Mouse (Mus musculus): Measurements from ENCODE around the gene Gtf3a. TPM values are rescaled to one million over a fixed set of nuclear protein-coding genes. Genes with fewer than 3 reads are reported as not detected.
A peak's percentile ranks its signal among the peaks of the same experiment; 100 is the strongest.

Gtf3a gene
- polyA plus RNA-seq, 1 experiment from 2014 or later, result 125 TPM

DNA sequence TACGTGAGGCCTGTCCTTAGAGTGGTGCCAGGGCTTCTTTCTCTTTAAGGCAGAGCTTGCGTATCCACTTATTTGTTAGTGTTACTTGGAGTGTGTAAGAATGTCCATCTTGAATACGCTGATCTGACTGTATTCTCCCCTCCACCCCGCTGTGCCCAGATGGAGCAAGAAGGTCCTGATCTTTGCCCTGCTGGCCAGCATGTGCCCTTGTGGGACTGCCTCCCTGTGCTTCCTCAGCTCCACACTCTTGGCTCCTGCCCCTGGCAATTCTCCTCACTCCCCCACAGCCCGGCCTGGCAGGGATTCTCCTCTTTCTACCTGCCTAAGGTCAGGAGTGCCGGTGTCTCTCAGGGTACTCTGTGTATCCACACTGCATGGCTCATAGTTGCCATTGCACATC is 32.9 kb downstream of the Gtf3a start:
- ATAC-seq (replicated peaks; ENCODE audit: low FRiP score), result no peak
- WGBS, result 78% methylated on average over 6 of the region's 6 CpGs
- Histone ChIP-seq H3K4me2 (ENCODE audit: low read depth, low read length, severe bottlenecking) (no peak overlapping the region), H3K4me3 (ENCODE audit: low read depth, low read length) (no peak overlapping the region), H3K27me3 (ENCODE audit: control insufficient read depth, insufficient read depth, low read length) (peaks cover 3% of the 10 kb centered on the region), H3K4me1 (replicated peaks; ENCODE audit: control insufficient read depth, insufficient read depth, low read length) (no peaks in the 10 kb centered on the region; the same call in 1 of the 2 replicates), H3K36me3 (ENCODE audit: control insufficient read depth, insufficient read depth, low read length) (no peaks in the 10 kb centered on the region), H3K27ac (ENCODE audit: low read depth, low read length) (no peak overlapping the region), H3K9ac (ENCODE audit: low read length) (no peak overlapping the region), H3K9me3 (ENCODE audit: control insufficient read depth, low read length) (no peaks in the 10 kb centered on the region)
- DNase-seq (ENCODE audit: low spot score), result no peak

DNA sequence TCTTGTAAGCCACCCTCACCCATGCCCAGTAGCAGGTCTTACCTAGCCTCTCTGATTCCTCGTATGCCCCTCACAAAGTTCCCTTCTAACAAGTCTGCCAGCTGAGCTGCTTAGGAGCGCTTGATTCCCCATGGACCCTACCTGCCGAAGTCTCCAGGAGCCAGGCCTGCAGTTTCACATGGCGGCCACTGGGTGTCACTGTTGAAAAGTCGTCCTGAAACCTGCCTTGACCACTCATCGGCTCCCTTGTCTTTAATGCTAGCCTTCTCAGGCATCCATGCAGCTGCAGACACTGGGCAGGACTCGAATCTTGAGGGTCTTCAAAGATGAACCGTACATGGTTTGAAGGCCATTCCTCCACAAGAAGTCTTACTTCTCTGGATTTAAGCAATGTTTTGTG is 34.8 kb downstream of the Gtf3a start:
- Histone ChIP-seq H3K4me3 (ENCODE audit: low read depth, low read length) (no peak overlapping the region), H3K27me3 (ENCODE audit: control insufficient read depth, insufficient read depth, low read length) (peaks cover 3% of the 10 kb centered on the region), H3K4me2 (ENCODE audit: low read depth, low read length, severe bottlenecking) (no peak overlapping the region), H3K36me3 (ENCODE audit: control insufficient read depth, insufficient read depth, low read length) (no peaks in the 10 kb centered on the region), H3K27ac (ENCODE audit: low read depth, low read length) (no peak overlapping the region), H3K9ac (ENCODE audit: low read length) (no peak overlapping the region), H3K4me1 (replicated peaks; ENCODE audit: control insufficient read depth, insufficient read depth, low read length) (no peaks in the 10 kb centered on the region; the same call in 1 of the 2 replicates), H3K9me3 (ENCODE audit: control insufficient read depth, low read length) (no peaks in the 10 kb centered on the region)
- WGBS, result 10% methylated on average over 8 of the region's 8 CpGs
- DNase-seq (ENCODE audit: low spot score) (peak; percentile 83), ATAC-seq (replicated peaks; ENCODE audit: low FRiP score) (0 out of 2 replicates have a peak, but pooled peaks have one; percentile 19)

- H3K27me3 ChIP-seq (ENCODE audit: control insufficient read depth, insufficient read depth, low read length), result peaks cover 3% of the 10 kb centered on the region
- H3K9ac ChIP-seq (ENCODE audit: low read length), result no peak overlapping the region
- H3K9me3 ChIP-seq (ENCODE audit: control insufficient read depth, low read length), result no peaks in the 10 kb centered on the region
- H3K4me1 ChIP-seq (replicated peaks; ENCODE audit: control insufficient read depth, insufficient read depth, low read length), result no peaks in the 10 kb centered on the region; the same call in 1 of the 2 replicates
- no peak overlapping the region; the same call in 1 of the 2 replicates for H3K4me2 ChIP-seq (ENCODE audit: low read depth, low read length, severe bottlenecking)
- no peak overlapping the region for H3K4me3 ChIP-seq (ENCODE audit: low read depth, low read length)
- H3K36me3 ChIP-seq (ENCODE audit: control insufficient read depth, insufficient read depth, low read length), result no peaks in the 10 kb centered on the region
- WGBS, result 55% methylated on average over 21 of the region's 21 CpGs
- ATAC-seq (replicated peaks; ENCODE audit: low FRiP score) (peak; percentile 34; the same call in 1 of the 2 replicates), DNase-seq (ENCODE audit: low spot score) (no peak)
- H3K27ac ChIP-seq (ENCODE audit: low read depth, low read length), result no peak overlapping the region
Observed at GRCm38 (mm10) chr5:146985725-146986433, 37.4 kb downstream of the Gtf3a start.

GRCm38 (mm10) chr5:146987588-146987987 is 39.1 kb downstream of the Gtf3a start:
- WGBS, result 92% methylated on average over 10 of the region's 10 CpGs
- no peak for ATAC-seq (replicated peaks; ENCODE audit: low FRiP score)
- Histone ChIP-seq H3K9ac (ENCODE audit: low read length) (no peak overlapping the region), H3K27ac (ENCODE audit: low read depth, low read length) (no peak overlapping the region), H3K36me3 (ENCODE audit: control insufficient read depth, insufficient read depth, low read length) (no peaks in the 10 kb centered on the region), H3K27me3 (ENCODE audit: control insufficient read depth, insufficient read depth, low read length) (peaks cover 3% of the 10 kb centered on the region), H3K9me3 (ENCODE audit: control insufficient read depth, low read length) (no peaks in the 10 kb centered on the region), H3K4me1 (replicated peaks; ENCODE audit: control insufficient read depth, insufficient read depth, low read length) (no peaks in the 10 kb centered on the region; the same call in 1 of the 2 replicates), H3K4me3 (ENCODE audit: low read depth, low read length) (no peak overlapping the region), H3K4me2 (ENCODE audit: low read depth, low read length, severe bottlenecking) (no peak overlapping the region)
- DNase-seq (ENCODE audit: low spot score), result no peak

DNA sequence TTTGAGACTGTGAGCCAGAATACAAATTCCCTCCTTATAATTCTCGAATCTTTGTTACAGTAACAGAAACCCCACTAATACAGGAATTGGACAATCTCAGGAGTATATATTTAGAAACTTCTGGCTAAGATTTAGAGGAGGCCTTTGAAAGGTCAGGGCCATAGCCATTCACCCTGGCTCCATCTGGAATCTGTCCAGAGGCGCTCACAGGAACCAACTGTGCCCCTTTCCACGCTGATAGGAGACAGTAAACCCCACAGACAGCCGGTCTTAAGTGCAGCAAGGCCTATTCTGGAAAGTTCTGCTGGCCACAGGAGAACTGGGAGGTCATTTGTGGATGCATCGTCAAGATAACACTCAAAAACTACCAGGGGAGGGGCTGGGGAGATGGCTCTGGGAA is 40.6 kb downstream of the Gtf3a start:
- no peak overlapping the region for H3K4me2 ChIP-seq (ENCODE audit: low read depth, low read length, severe bottlenecking)
- no peak for ATAC-seq (replicated peaks; ENCODE audit: low FRiP score)

GRCm38 (mm10) chr5:146993509-146993908 is 45.1 kb downstream of the Gtf3a start:
- no peak for DNase-seq (ENCODE audit: low spot score)
- no peak overlapping the region for H3K27ac ChIP-seq (ENCODE audit: low read depth, low read length)
- no peak overlapping the region for H3K9ac ChIP-seq (ENCODE audit: low read length)
- H3K4me3 ChIP-seq (ENCODE audit: low read depth, low read length), result no peak overlapping the region
- no peaks in the 10 kb centered on the region; the same call in 1 of the 2 replicates for H3K27me3 ChIP-seq (ENCODE audit: control insufficient read depth, insufficient read depth, low read length)
- H3K4me2 ChIP-seq (ENCODE audit: low read depth, low read length, severe bottlenecking), result no peak overlapping the region
- WGBS, result 80% methylated on average over 8 of the region's 8 CpGs
- no peak for ATAC-seq (replicated peaks; ENCODE audit: low FRiP score)
- no peaks in the 10 kb centered on the region for H3K36me3 ChIP-seq (ENCODE audit: control insufficient read depth, insufficient read depth, low read length)
- no peaks in the 10 kb centered on the region for H3K9me3 ChIP-seq (ENCODE audit: control insufficient read depth, low read length)
- H3K4me1 ChIP-seq (replicated peaks; ENCODE audit: control insufficient read depth, insufficient read depth, low read length), result no peaks in the 10 kb centered on the region

More for the DNA sequence above, 40.6 kb downstream of the Gtf3a start:
- no peak for DNase-seq (ENCODE audit: low spot score)
- H3K27ac ChIP-seq (ENCODE audit: low read depth, low read length), result no peak overlapping the region
- H3K9ac ChIP-seq (ENCODE audit: low read length), result no peak overlapping the region
- no peak overlapping the region for H3K4me3 ChIP-seq (ENCODE audit: low read depth, low read length)
- no peaks in the 10 kb centered on the region; the same call in 1 of the 2 replicates for H3K4me1 ChIP-seq (replicated peaks; ENCODE audit: control insufficient read depth, insufficient read depth, low read length)
- 88% methylated on average over 5 of the region's 5 CpGs for WGBS
- peaks cover 3% of the 10 kb centered on the region for H3K27me3 ChIP-seq (ENCODE audit: control insufficient read depth, insufficient read depth, low read length)
- no peaks in the 10 kb centered on the region for H3K9me3 ChIP-seq (ENCODE audit: control insufficient read depth, low read length)
- H3K36me3 ChIP-seq (ENCODE audit: control insufficient read depth, insufficient read depth, low read length), result no peaks in the 10 kb centered on the region

GRCm38 (mm10) chr5:146994973-146995372 is 46.5 kb downstream of the Gtf3a start:
- 82% methylated on average over 6 of the region's 6 CpGs for WGBS
- no peaks in the 10 kb centered on the region for H3K36me3 ChIP-seq (ENCODE audit: control insufficient read depth, insufficient read depth, low read length)

GRCm38 (mm10) chr5:146996812-146997211 is 48.4 kb downstream of the Gtf3a start:
- Histone ChIP-seq H3K36me3 (ENCODE audit: control insufficient read depth, insufficient read depth, low read length) (no peaks in the 10 kb centered on the region), H3K4me1 (replicated peaks; ENCODE audit: control insufficient read depth, insufficient read depth, low read length) (no peaks in the 10 kb centered on the region), H3K9me3 (ENCODE audit: control insufficient read depth, low read length) (no peaks in the 10 kb centered on the region), H3K27me3 (ENCODE audit: control insufficient read depth, insufficient read depth, low read length) (no peaks in the 10 kb centered on the region), H3K9ac (ENCODE audit: low read length) (no peak overlapping the region), H3K27ac (ENCODE audit: low read depth, low read length) (no peak overlapping the region), H3K4me2 (ENCODE audit: low read depth, low read length, severe bottlenecking) (no peak overlapping the region), H3K4me3 (ENCODE audit: low read depth, low read length) (no peak overlapping the region)
- no peak for DNase-seq (ENCODE audit: low spot score)
- no peak for ATAC-seq (replicated peaks; ENCODE audit: low FRiP score)
- 88% methylated on average over 7 of the region's 7 CpGs for WGBS

More at GRCm38 (mm10) chr5:146994973-146995372, 46.5 kb downstream of the Gtf3a start:
- Histone ChIP-seq H3K9ac (ENCODE audit: low read length) (no peak overlapping the region), H3K9me3 (ENCODE audit: control insufficient read depth, low read length) (no peaks in the 10 kb centered on the region), H3K27me3 (ENCODE audit: control insufficient read depth, insufficient read depth, low read length) (no peaks in the 10 kb centered on the region), H3K27ac (ENCODE audit: low read depth, low read length) (no peak overlapping the region), H3K4me3 (ENCODE audit: low read depth, low read length) (no peak overlapping the region), H3K4me1 (replicated peaks; ENCODE audit: control insufficient read depth, insufficient read depth, low read length) (no peaks in the 10 kb centered on the region), H3K4me2 (ENCODE audit: low read depth, low read length, severe bottlenecking) (no peak overlapping the region)
- DNase-seq (ENCODE audit: low spot score), result no peak
- ATAC-seq (replicated peaks; ENCODE audit: low FRiP score), result no peak

DNA sequence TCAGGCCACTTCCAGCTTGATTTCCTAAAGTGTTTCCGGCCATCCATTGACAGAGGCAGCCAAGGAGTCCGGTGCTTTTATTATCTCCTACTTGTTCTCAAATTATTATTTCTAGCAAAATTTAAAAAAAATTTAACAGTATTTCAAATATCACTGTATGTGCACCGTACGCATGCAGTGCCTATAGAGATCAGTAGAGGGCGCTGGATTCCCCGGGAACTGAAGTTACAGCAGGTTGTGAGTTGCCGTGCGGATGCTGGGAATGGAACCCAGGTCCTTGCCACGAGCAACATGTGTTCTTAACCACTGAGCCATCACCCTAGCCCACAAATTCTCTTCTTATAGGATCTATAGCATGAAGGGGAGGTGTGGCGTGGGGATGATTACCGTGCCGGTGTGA is 50.3 kb downstream of the Gtf3a start:
- 94% methylated on average over 12 of the region's 12 CpGs for WGBS
- Histone ChIP-seq H3K9me3 (ENCODE audit: control insufficient read depth, low read length) (no peaks in the 10 kb centered on the region; the same call in 1 of the 2 replicates), H3K4me3 (ENCODE audit: low read depth, low read length) (no peak overlapping the region), H3K27me3 (ENCODE audit: control insufficient read depth, insufficient read depth, low read length) (no peaks in the 10 kb centered on the region), H3K4me1 (replicated peaks; ENCODE audit: control insufficient read depth, insufficient read depth, low read length) (no peaks in the 10 kb centered on the region), H3K27ac (ENCODE audit: low read depth, low read length) (no peak overlapping the region), H3K4me2 (ENCODE audit: low read depth, low read length, severe bottlenecking) (no peak overlapping the region), H3K36me3 (ENCODE audit: control insufficient read depth, insufficient read depth, low read length) (no peaks in the 10 kb centered on the region), H3K9ac (ENCODE audit: low read length) (no peak overlapping the region)
- ATAC-seq (replicated peaks; ENCODE audit: low FRiP score) (no peak), DNase-seq (ENCODE audit: low spot score) (no peak)

Measured in forebrain, embryonic 11.5 days (tissue).